Mouse (Mus musculus) ES-E14 (cell line): ENCODE results near the gene Mlc1.

Experiments used
- HCFC1 ChIP-seq: IDR thresholded peaks from 2 replicates; pipeline ENCODE4 v1.6.1; 2012; ENCODE audit warnings: low read length, inconsistent platforms, borderline replicate concordance; ENCODE audit not compliant: insufficient read depth
- ZNF384 ChIP-seq: IDR thresholded peaks from 2 replicates; pipeline ENCODE4 v1.6.1; 2012; ENCODE audit warnings: low read depth, low read length, inconsistent platforms

DNA sequence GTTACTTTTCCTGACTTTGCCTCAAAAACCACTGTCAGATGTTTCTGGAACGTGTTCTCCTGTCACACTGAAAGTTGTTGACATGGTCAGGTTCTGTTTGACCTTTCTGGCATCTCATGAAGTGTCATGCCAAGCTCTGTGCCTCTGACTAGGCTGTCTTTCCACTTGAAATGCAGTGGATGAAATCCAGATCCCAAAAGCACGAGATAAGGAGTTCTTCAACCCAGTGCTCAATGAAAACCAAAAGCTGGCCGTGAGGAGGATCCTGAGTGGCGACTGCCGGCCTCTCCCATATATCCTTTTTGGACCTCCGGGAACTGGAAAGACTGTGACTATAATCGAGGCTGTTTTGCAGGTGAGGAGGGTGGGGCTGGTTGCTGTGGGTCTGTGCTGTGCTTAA lies 41.3 kb upstream of the Mlc1 start:
- TF ChIP-seq HCFC1 (no peak), ZNF384 (no peak)
